Comparison of ENCODE assay signal across 9 mouse cellular contexts in the genomic region with DNA sequence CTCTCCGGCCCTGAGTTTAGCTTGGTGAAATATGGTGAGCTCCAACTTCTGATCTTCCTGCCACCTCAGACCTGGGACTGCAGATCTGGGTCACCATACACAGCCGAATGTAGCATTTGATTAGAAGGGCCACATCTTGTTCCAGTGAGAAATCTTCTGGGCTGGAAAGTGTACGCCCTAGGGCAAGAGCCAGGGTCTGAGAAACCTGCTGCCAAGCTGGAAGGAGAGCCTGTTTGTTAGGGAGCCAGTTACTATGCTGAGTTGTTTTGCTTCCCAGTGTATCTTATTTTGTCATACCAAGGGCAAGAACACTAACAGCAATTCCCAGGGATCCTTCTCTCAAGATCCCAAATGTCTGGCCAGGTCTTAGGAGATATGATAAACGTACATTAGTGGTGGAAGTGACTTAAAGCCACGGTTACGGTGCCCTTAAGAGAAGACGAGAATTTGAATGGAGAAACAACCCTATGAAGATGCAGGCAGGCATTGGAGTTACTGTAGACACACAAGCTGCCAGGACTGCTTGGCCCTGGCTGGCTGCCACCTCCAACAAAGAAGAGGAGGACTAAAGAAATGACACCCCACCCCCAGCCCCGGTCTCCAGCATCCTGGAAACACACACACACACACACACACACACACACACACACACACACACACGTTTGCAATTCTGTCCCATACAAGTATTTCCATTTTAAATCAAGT. TPM values are rescaled to one million over a fixed set of nuclear protein-coding genes. Genes with fewer than 3 reads are reported as not detected.
DNase-seq lines count a peak whose midpoint lies in the region; ATAC-seq lines count a peak whose summit lies in the region.
"Had no signal": no experiment of that assay in that cellular context is flagged by ENCODE, and none has a peak within 500 bp of the region (broad histone marks: within the 10 kb centered on the region; RNA-seq: fewer than 3 reads in every experiment).

No protein-coding gene starts in this region.

- peaks cover 16% of the 10 kb centered on the region for H3K4me1 ChIP-seq in embryonic facial prominence, embryonic 13.5 days
- H3K4me1 ChIP-seq in heart, embryonic 13.5 days, result peaks cover 30% of the 10 kb centered on the region
- peaks cover 9% of the 10 kb centered on the region; the same call in 1 of the 2 replicates for H3K4me1 ChIP-seq in midbrain, embryonic 16.5 days (ENCODE audit: control insufficient read depth, insufficient read depth, low read length)

- WGBS in embryonic facial prominence, embryonic 13.5 days, result 53% methylated on average over 9 of the region's 9 CpGs
- WGBS in heart, embryonic 13.5 days, result 60% methylated on average over 9 of the region's 9 CpGs
- WGBS in midbrain, embryonic 16.5 days, result 54% methylated on average over 9 of the region's 9 CpGs

- H3K4me3 ChIP-seq in embryonic facial prominence, embryonic 13.5 days, result peak overlapping the region; percentile 55; the same call in 1 of the 2 replicates
- peak overlapping the region; percentile 61; the same call in 1 of the 2 replicates for H3K4me3 ChIP-seq in heart, embryonic 13.5 days
- no peak overlapping the region for H3K4me3 ChIP-seq in midbrain, embryonic 16.5 days (ENCODE audit: low read depth, low read length)

- no peak for ATAC-seq in embryonic facial prominence, embryonic 13.5 days (ENCODE audit: insufficient number of reproducible peaks, insufficient read depth, low FRiP score, low TSS enrichment, low read depth)
- ATAC-seq in heart, embryonic 13.5 days (ENCODE audit: extremely low read depth, insufficient number of reproducible peaks, low FRiP score, low TSS enrichment), result no peak
- ATAC-seq in midbrain, embryonic 16.5 days, result no peak

- H3K36me3 ChIP-seq in embryonic facial prominence, embryonic 13.5 days, result no peaks in the 10 kb centered on the region
- no peaks in the 10 kb centered on the region for H3K36me3 ChIP-seq in heart, embryonic 13.5 days
- no peaks in the 10 kb centered on the region for H3K36me3 ChIP-seq in midbrain, embryonic 16.5 days (ENCODE audit: control insufficient read depth, insufficient read depth, low read length)

- H3K9ac ChIP-seq in embryonic facial prominence, embryonic 13.5 days, result no peak overlapping the region
- no peak overlapping the region for H3K9ac ChIP-seq in heart, embryonic 13.5 days
- no peak overlapping the region for H3K9ac ChIP-seq in midbrain, embryonic 16.5 days (ENCODE audit: low read depth, low read length)

- H3K27me3 ChIP-seq in embryonic facial prominence, embryonic 13.5 days, result peaks cover 23% of the 10 kb centered on the region
- peaks cover 25% of the 10 kb centered on the region for H3K27me3 ChIP-seq in heart, embryonic 13.5 days (replicated peaks)
- peaks cover 9% of the 10 kb centered on the region for H3K27me3 ChIP-seq in midbrain, embryonic 16.5 days (ENCODE audit: control insufficient read depth, insufficient read depth, low read depth, low read length)

- no peak overlapping the region for H3K27ac ChIP-seq in embryonic facial prominence, embryonic 13.5 days
- peak overlapping the region; percentile 13; the same call in 1 of the 2 replicates for H3K27ac ChIP-seq in heart, embryonic 13.5 days (replicated peaks)
- H3K27ac ChIP-seq in midbrain, embryonic 16.5 days (ENCODE audit: low read length), result peak overlapping the region; percentile 8

- peak overlapping the region; percentile 97 for H3K4me2 ChIP-seq in embryonic facial prominence, embryonic 13.5 days
- peak overlapping the region; percentile 97 for H3K4me2 ChIP-seq in heart, embryonic 13.5 days
- no peak overlapping the region for H3K4me2 ChIP-seq in midbrain, embryonic 16.5 days (ENCODE audit: low read length)

- no peaks in the 10 kb centered on the region for H3K9me3 ChIP-seq in embryonic facial prominence, embryonic 13.5 days
- no peaks in the 10 kb centered on the region for H3K9me3 ChIP-seq in heart, embryonic 13.5 days
- H3K9me3 ChIP-seq in midbrain, embryonic 16.5 days (replicated peaks; ENCODE audit: control insufficient read depth, low read length, poor library complexity, severe bottlenecking), result no peaks in the 10 kb centered on the region

- peak; percentile 44 for DNase-seq in layer of hippocampus, adult 11-12 months (ENCODE audit: low spot score)
- no peak for DNase-seq in layer of hippocampus, adult 9-10 months (ENCODE audit: low spot score)
- DNase-seq in layer of hippocampus, postnatal 14 days (ENCODE audit: low spot score in 2 of 2), result peak; percentile 60 to 81
- DNase-seq in urinary bladder, postnatal 10 days (ENCODE audit: low spot score), result no peak
- DNase-seq in spleen, postnatal 10 days (ENCODE audit: low spot score in 2 of 2), result no peak

RNA-seq across cellular contexts. Expression of a gene that starts 1.0 kb away (rescaled TPM):
- 2.9 and 4.3 TPM in 2 replicates for polyA plus RNA-seq in embryonic facial prominence, embryonic 13.5 days (2015; fragmentation: Nextera tagmentation; extraction: Ambion mirVana)
- 1.1 and 1.8 TPM in 2 replicates for polyA plus RNA-seq in heart, embryonic 13.5 days (2015; fragmentation: Nextera tagmentation; extraction: Ambion mirVana)
- 10 to 100 TPM; 75.4 to 91.4 TPM for total RNA-seq in layer of hippocampus, postnatal 14 days (2021)
- polyA plus RNA-seq in midbrain, embryonic 16.5 days (2015; fragmentation: Nextera tagmentation; extraction: Ambion mirVana), result 4.9 and 8.9 TPM in 2 replicates

RNA-seq across cellular contexts. Expression of a gene that starts 20.7 kb away (rescaled TPM):
- 349 and 362 TPM in 2 replicates for polyA plus RNA-seq in embryonic facial prominence, embryonic 13.5 days (2015; fragmentation: Nextera tagmentation; extraction: Ambion mirVana)
- polyA plus RNA-seq in heart, embryonic 13.5 days (2015; fragmentation: Nextera tagmentation; extraction: Ambion mirVana), result 184 and 213 TPM in 2 replicates
- total RNA-seq in layer of hippocampus, postnatal 14 days (2021), result 100 to 1,000 TPM; 112 to 130 TPM
- 194 and 198 TPM in 2 replicates for polyA plus RNA-seq in midbrain, embryonic 16.5 days (2015; fragmentation: Nextera tagmentation; extraction: Ambion mirVana)

RNA-seq across cellular contexts. Expression of a gene that starts 39.6 kb away (rescaled TPM):
- 1.9 TPM in 1 of 2 replicates, not detected in the other for polyA plus RNA-seq in embryonic facial prominence, embryonic 13.5 days (2015; fragmentation: Nextera tagmentation; extraction: Ambion mirVana)
- polyA plus RNA-seq in heart, embryonic 13.5 days (2015; fragmentation: Nextera tagmentation; extraction: Ambion mirVana), result not detected in 2 replicates
- total RNA-seq in layer of hippocampus, postnatal 14 days (2021), result under 1 TPM in 1 of 2 experiments, not detected in 1; 0.55 TPM
- polyA plus RNA-seq in midbrain, embryonic 16.5 days (2015; fragmentation: Nextera tagmentation; extraction: Ambion mirVana), result 0.25 TPM in 1 of 2 replicates, not detected in the other
- polyA plus RNA-seq: heart, embryonic 14.5 days had no signal

Comparison
In these comparisons a context has a peak if more than half of its experiments do, and no peak if none do; other contexts are left out.
1. DNase-seq: peak in layer of hippocampus, adult 11-12 months (single experiment) and layer of hippocampus, postnatal 14 days (2 of 2); none in layer of hippocampus, adult 9-10 months (single experiment), urinary bladder, postnatal 10 days (single experiment) and spleen, postnatal 10 days (0 of 2).